ENCODE assay signal across 7 mouse cellular contexts in the genomic region with DNA sequence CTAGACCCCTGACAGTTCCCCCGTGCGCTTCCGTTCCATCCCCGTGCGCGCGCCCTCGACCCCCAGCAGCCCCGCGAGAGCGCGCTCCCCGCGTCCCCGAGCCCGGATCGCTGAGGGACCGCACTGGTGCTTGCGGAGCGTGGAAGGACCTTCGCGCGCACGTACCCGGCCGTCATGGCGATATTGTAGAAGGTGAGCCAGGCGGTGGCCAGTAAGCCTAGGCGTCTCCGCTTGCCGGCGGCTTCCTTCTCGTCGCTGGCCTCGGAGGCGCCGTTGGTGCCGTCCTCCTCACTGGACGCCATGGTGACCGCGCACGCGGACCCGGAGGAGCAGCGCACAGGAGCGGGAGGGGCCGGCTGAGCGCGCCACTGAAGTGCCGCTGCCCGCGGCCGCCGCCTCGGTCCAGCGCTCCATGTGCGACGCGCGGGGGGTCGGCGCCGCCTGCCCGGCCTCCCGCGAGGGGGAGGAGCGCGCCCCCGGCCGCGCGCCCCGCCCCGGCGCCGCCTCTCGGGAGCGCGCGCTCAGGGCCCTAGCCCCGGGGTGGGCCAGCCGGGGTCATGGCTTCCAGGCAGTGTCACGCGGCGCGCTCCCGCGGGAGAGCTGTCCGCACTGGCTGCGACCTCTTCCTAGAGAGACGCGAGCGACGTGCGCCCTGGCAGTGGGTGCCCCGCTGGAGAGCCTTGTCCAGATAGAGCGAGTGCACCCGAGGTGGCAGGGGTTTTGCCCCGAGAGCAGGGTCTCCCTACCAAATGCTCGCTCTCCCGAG. TPM values are rescaled to one million over a fixed set of nuclear protein-coding genes. Genes with fewer than 3 reads are reported as not detected.
A peak's percentile ranks its signal among the peaks of the same experiment; 100 is the strongest.
DNase-seq lines count a peak whose midpoint lies in the region; ATAC-seq lines count a peak whose summit lies in the region.

A gene (minus strand): TSS at position 570 of the 766 bp plus-strand sequence.

- peak within 1 kb of the TSS; percentile 89 for H3K9ac ChIP-seq in intestine, embryonic 16.5 days (ENCODE audit: low read depth, low read length)
- peak within 1 kb of the TSS; percentile 74 for H3K9ac ChIP-seq in midbrain, embryonic 11.5 days (ENCODE audit: low read length)

- DNase-seq in adrenal gland, adult 2 months = peak; percentile 94
- DNase-seq in embryo, embryonic 11 days = peak; percentile 87
- DNase-seq in gastrocnemius, postnatal 36 days = peak; percentile 65 to 68
- peak; percentile 95 for DNase-seq in left cerebral cortex, postnatal 4 days
- peak; percentile 99 for DNase-seq in midbrain, embryonic 11.5 days (ENCODE audit: low spot score, missing footprints)
- DNase-seq in skeletal muscle tissue, adult 2 months (ENCODE audit: low read depth, low spot score) = peak; percentile 79

- peaks cover 4% of the 10 kb centered on the region; the same call in 1 of the 2 replicates for H3K4me1 ChIP-seq in intestine, embryonic 16.5 days (ENCODE audit: control insufficient read depth, insufficient read depth, low read length)
- no peaks in the 10 kb centered on the region for H3K4me1 ChIP-seq in midbrain, embryonic 11.5 days (ENCODE audit: control insufficient read depth, insufficient read depth, low read length)

- intact Hi-C loops in gastrocnemius, postnatal 36 days (cut with DNase I) = no loop called here
- intact Hi-C loops in left cerebral cortex, postnatal 4 days (cut with DNase I) = loop anchor here (10.0 kb wide), 1 partner anchor 79 kb away; no protein-coding TSS in a partner anchor

- peak; percentile 86 for ATAC-seq in intestine, embryonic 16.5 days
- peak; percentile 88 for ATAC-seq in midbrain, embryonic 11.5 days (ENCODE audit: low FRiP score)

- peak within 1 kb of the TSS; percentile 73 for H3K4me2 ChIP-seq in intestine, embryonic 16.5 days (ENCODE audit: low read depth, low read length)
- H3K4me2 ChIP-seq in midbrain, embryonic 11.5 days = peak within 1 kb of the TSS; percentile 61

- H3K27me3 ChIP-seq in intestine, embryonic 16.5 days (replicated peaks; ENCODE audit: control insufficient read depth, insufficient read depth, low read length) = no peaks in the 10 kb centered on the region
- H3K27me3 ChIP-seq in midbrain, embryonic 11.5 days (ENCODE audit: control insufficient read depth, insufficient read depth, low read length) = no peaks in the 10 kb centered on the region

- H3K36me3 ChIP-seq in intestine, embryonic 16.5 days (ENCODE audit: control insufficient read depth, insufficient read depth, low read length) = no peaks in the 10 kb centered on the region
- no peaks in the 10 kb centered on the region for H3K36me3 ChIP-seq in midbrain, embryonic 11.5 days (ENCODE audit: control insufficient read depth, insufficient read depth, low read length)

- H3K4me3 ChIP-seq in intestine, embryonic 16.5 days (ENCODE audit: low read length) = peak within 1 kb of the TSS; percentile 81
- peak within 1 kb of the TSS; percentile 75 for H3K4me3 ChIP-seq in midbrain, embryonic 11.5 days (ENCODE audit: low read depth, low read length)

- no peaks in the 10 kb centered on the region for H3K9me3 ChIP-seq in intestine, embryonic 16.5 days (ENCODE audit: control insufficient read depth, low read length)
- H3K9me3 ChIP-seq in midbrain, embryonic 11.5 days (ENCODE audit: control insufficient read depth, low read length) = no peaks in the 10 kb centered on the region

- H3K27ac ChIP-seq in intestine, embryonic 16.5 days (ENCODE audit: low read length) = peak within 1 kb of the TSS; percentile 85
- peak within 1 kb of the TSS; percentile 81 for H3K27ac ChIP-seq in midbrain, embryonic 11.5 days (ENCODE audit: low read depth, low read length)

- under 1% methylated on average over 67 of the region's 101 CpGs for WGBS in intestine, embryonic 16.5 days
- WGBS in midbrain, embryonic 11.5 days = under 1% methylated on average over 74 of the region's 101 CpGs

RNA-seq across cellular contexts. Expression of the gene that starts here (rescaled TPM):
- 10 to 100 TPM; 23.3 to 35.1 TPM for total RNA-seq in adrenal gland, adult 2 months (2021)
- 37.2 and 41.8 TPM in 2 replicates for polyA plus RNA-seq in adrenal gland, adult 2 months (2012; rRNA removed)
- total RNA-seq in gastrocnemius, postnatal 36 days (2021) = 100 to 1,000 TPM; 194 to 214 TPM
- 93.8 and 103 TPM in 2 replicates for polyA plus RNA-seq in intestine, embryonic 16.5 days (2015; fragmentation: Nextera tagmentation; extraction: Ambion mirVana)
- total RNA-seq in left cerebral cortex, postnatal 4 days (2021) = 10 to 100 TPM; 31.4 to 32.8 TPM
- polyA plus RNA-seq in midbrain, embryonic 11.5 days (2014; fragmentation: Nextera tagmentation; extraction: Ambion mirVana) = 43.9 and 46.3 TPM in 2 replicates

Comparison
In these comparisons a context has a peak if more than half of its experiments do, and no peak if none do; other contexts are left out.
1. Peak in every context shown above with its lines: DNase-seq, ATAC-seq, H3K4me3 ChIP-seq and H3K27ac ChIP-seq.
2. RNA of the gene that starts here (total RNA-seq): 194 to 214 TPM in gastrocnemius, postnatal 36 days; 23.3 to 35.1 TPM in adrenal gland, adult 2 months and 31.4 to 32.8 TPM in left cerebral cortex, postnatal 4 days; every median in the first group is over 4 times any median in the second.